Mouse (Mus musculus) CD4-positive, CD25-positive, alpha-beta regulatory T cell, adult 2 months (primary cell): ENCODE results near the gene Eml1.

Source experiments
- DNase-seq: peaks from one replicate; pipeline ENCODE4 v3.0.0-alpha.2; 2012; ENCODE audit warnings: low read depth, low spot score

Gene Eml1

GRCm38 (mm10) chr12:108422495-108422857 lies 51.7 kb downstream of the Eml1 start:
- DNase-seq = peak; percentile 22

- peak; percentile 73 for DNase-seq
Observed at GRCm38 (mm10) chr12:108422858-108423631, 52.3 kb downstream of the Eml1 start.

- DNase-seq = no peak
Observed at GRCm38 (mm10) chr12:108430964-108431363, 60.2 kb downstream of the Eml1 start.

GRCm38 (mm10) chr12:108431714-108432113 lies 61.0 kb downstream of the Eml1 start:
- no peak for DNase-seq

GRCm38 (mm10) chr12:108432578-108432977 lies 61.8 kb downstream of the Eml1 start:
- DNase-seq = no peak

- DNase-seq = no peak
Observed at GRCm38 (mm10) chr12:108433030-108433429, 62.3 kb downstream of the Eml1 start.

- DNase-seq = no peak
Observed at GRCm38 (mm10) chr12:108433498-108433897, 62.7 kb downstream of the Eml1 start.

- DNase-seq = no peak
Observed at GRCm38 (mm10) chr12:108435444-108436015, 64.8 kb downstream of the Eml1 start.

- DNase-seq = no peak
Observed at GRCm38 (mm10) chr12:108436029-108436923, 65.5 kb downstream of the Eml1 start.

GRCm38 (mm10) chr12:108437446-108437845 lies 66.7 kb downstream of the Eml1 start:
- no peak for DNase-seq

GRCm38 (mm10) chr12:108443271-108443670 lies 72.5 kb downstream of the Eml1 start:
- no peak for DNase-seq

- DNase-seq = no peak
Observed at GRCm38 (mm10) chr12:108443708-108444107, 73.0 kb downstream of the Eml1 start.

- no peak for DNase-seq
Observed at GRCm38 (mm10) chr12:108444166-108445115, 73.7 kb downstream of the Eml1 start.

GRCm38 (mm10) chr12:108446721-108447120 lies 76.0 kb downstream of the Eml1 start:
- no peak for DNase-seq

GRCm38 (mm10) chr12:108448396-108448795 lies 77.6 kb downstream of the Eml1 start:
- DNase-seq = no peak

- DNase-seq = peak; percentile 59
Observed at GRCm38 (mm10) chr12:108449935-108450334, 79.2 kb downstream of the Eml1 start.

- no peak for DNase-seq
Observed at GRCm38 (mm10) chr12:108450546-108450945, 79.8 kb downstream of the Eml1 start.

GRCm38 (mm10) chr12:108452151-108452874 lies 81.6 kb downstream of the Eml1 start:
- DNase-seq = peak; percentile 40

GRCm38 (mm10) chr12:108453561-108454044 lies 82.8 kb downstream of the Eml1 start:
- peak; percentile 47 for DNase-seq

- no peak for DNase-seq
Observed at GRCm38 (mm10) chr12:108455004-108455403, 84.2 kb downstream of the Eml1 start.
